Mouse (Mus musculus) olfactory bulb, adult 2 months (tissue): ENCODE data around the gene Gm28308.

Source experiments
- CTCF ChIP-seq: fragments of 200-500 bp; IDR thresholded peaks from 2 replicates; pipeline ENCODE4 v1.5.1; 2012; ENCODE audit warnings: low read depth, mild to moderate bottlenecking, low read length, moderate library complexity; ENCODE audit not compliant: insufficient read depth
- POLR2A ChIP-seq: fragments of 200-500 bp; IDR thresholded peaks from 2 replicates; pipeline ENCODE4 v1.6.1; 2012; ENCODE audit warnings: mild to moderate bottlenecking, low read depth, low read length, moderate library complexity; ENCODE audit not compliant: insufficient read depth

DNA sequence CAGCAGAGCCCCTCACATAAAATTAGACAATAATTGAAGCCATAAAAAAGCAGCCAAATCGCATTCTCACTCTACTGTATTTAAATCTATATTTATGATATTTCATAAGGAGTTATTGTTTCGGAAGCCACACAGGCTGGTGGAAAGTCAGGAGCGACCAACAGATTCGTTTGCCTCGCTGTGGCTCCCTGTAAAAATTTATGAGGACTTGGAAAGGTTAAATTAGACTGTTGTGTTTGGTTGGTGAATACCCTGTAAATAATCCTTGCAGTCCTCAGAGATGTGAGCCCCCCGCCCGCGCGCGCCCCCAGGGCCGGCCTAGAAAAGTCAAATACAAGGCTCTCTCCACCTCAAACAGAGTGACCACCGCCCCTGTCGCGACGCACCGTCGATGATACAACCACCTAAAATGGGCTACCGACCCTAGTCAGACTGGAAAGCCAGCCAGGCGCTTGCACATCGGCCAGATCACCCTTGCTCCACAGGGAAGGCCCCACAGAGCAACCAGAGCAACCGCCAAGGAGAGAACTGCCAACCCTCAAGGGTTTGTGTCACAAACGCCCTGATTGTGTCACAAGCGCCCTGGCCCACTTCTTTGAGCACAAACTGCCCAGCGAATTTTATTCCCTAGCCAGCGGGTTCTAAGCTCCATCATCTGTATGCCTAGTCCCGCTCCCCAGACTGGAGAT lies 13.6 kb upstream of the Gm28308 start:
- TF ChIP-seq POLR2A (no peak), CTCF (no peak)
